21 mouse cellular contexts compared by ENCODE assay signal in the genomic region with DNA sequence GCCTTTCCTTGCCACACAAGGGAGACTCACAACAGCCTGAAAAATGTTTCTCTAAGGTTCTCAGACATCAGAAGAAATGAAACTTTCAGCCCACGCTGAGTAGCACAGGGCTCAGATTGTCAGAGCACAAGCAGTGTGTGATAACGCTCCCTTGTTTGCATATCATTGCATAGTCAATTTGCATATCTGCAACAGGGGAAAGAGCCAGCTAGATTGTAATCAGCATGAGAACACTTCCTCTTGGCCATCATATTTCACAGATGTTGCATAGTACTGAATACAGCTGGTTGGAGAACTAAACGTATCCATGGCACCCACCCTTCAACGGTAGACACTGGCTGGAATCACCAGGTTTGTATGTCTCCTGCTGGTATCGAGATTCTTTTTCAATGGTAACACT. TPM values are rescaled to one million over a fixed set of nuclear protein-coding genes. Genes with fewer than 3 reads are reported as not detected.
DNase-seq lines count a peak whose midpoint lies in the region; ATAC-seq lines count a peak whose summit lies in the region.
"Had no signal": no experiment of that assay in that cellular context is flagged by ENCODE, and none has a peak within 500 bp of the region (broad histone marks: within the 10 kb centered on the region; RNA-seq: fewer than 3 reads in every experiment).

No protein-coding gene starts in this region.

- no peak overlapping the region for H3K9ac ChIP-seq in forebrain, embryonic 14.5 days (ENCODE audit: low read length)
- H3K9ac ChIP-seq in intestine, embryonic 16.5 days (ENCODE audit: low read depth, low read length): no peak overlapping the region
- H3K9ac ChIP-seq: embryonic facial prominence, embryonic 13.5 days; heart, embryonic 12.5 days; limb, embryonic 15.5 days; liver, postnatal 0 days; midbrain, embryonic 13.5 days had no signal

- H3K4me2 ChIP-seq in forebrain, embryonic 14.5 days (ENCODE audit: low read length): no peak overlapping the region
- no peak overlapping the region for H3K4me2 ChIP-seq in intestine, embryonic 16.5 days (ENCODE audit: low read depth, low read length)
- H3K4me2 ChIP-seq: embryonic facial prominence, embryonic 13.5 days; heart, embryonic 12.5 days; limb, embryonic 15.5 days; midbrain, embryonic 13.5 days had no signal

- H3K36me3 ChIP-seq in forebrain, embryonic 14.5 days (ENCODE audit: control insufficient read depth, insufficient read depth, low read length): no peaks in the 10 kb centered on the region
- H3K36me3 ChIP-seq in forebrain, embryonic 10.5 days (replicated peaks): no peaks in the 10 kb centered on the region
- no peaks in the 10 kb centered on the region for H3K36me3 ChIP-seq in splenic B cell, adult 2 months (ENCODE audit: control insufficient read depth, insufficient read depth, low read length, poor library complexity, severe bottlenecking)
- no peaks in the 10 kb centered on the region for H3K36me3 ChIP-seq in intestine, embryonic 16.5 days (ENCODE audit: control insufficient read depth, insufficient read depth, low read length)
- H3K36me3 ChIP-seq: embryonic facial prominence, embryonic 13.5 days; heart, embryonic 12.5 days; limb, embryonic 15.5 days; midbrain, embryonic 13.5 days had no signal

- no peaks in the 10 kb centered on the region for H3K4me1 ChIP-seq in forebrain, embryonic 14.5 days (ENCODE audit: control insufficient read depth, insufficient read depth, low read length)
- no peaks in the 10 kb centered on the region for H3K4me1 ChIP-seq in forebrain, embryonic 10.5 days
- H3K4me1 ChIP-seq in intestine, embryonic 16.5 days (ENCODE audit: control insufficient read depth, insufficient read depth, low read length): no peaks in the 10 kb centered on the region
- H3K4me1 ChIP-seq: embryonic facial prominence, embryonic 13.5 days; heart, embryonic 12.5 days; limb, embryonic 15.5 days had no signal

- H3K27me3 ChIP-seq in forebrain, embryonic 14.5 days (replicated peaks; ENCODE audit: control insufficient read depth, insufficient read depth, low read length): no peaks in the 10 kb centered on the region
- no peaks in the 10 kb centered on the region for H3K27me3 ChIP-seq in forebrain, embryonic 10.5 days (ENCODE audit: poor library complexity, severe bottlenecking)
- no peaks in the 10 kb centered on the region for H3K27me3 ChIP-seq in splenic B cell, adult 2 months (ENCODE audit: control insufficient read depth, insufficient read depth, low read length, poor library complexity, severe bottlenecking)
- no peaks in the 10 kb centered on the region for H3K27me3 ChIP-seq in intestine, embryonic 16.5 days (replicated peaks; ENCODE audit: control insufficient read depth, insufficient read depth, low read length)
- H3K27me3 ChIP-seq: embryonic facial prominence, embryonic 13.5 days; heart, embryonic 12.5 days; limb, embryonic 15.5 days; midbrain, embryonic 13.5 days had no signal

- H3K4me3 ChIP-seq in forebrain, embryonic 14.5 days (ENCODE audit: low read depth, low read length): no peak overlapping the region
- no peak overlapping the region for H3K4me3 ChIP-seq in forebrain, embryonic 10.5 days
- no peak overlapping the region for H3K4me3 ChIP-seq in intestine, embryonic 16.5 days (ENCODE audit: low read length)
- H3K4me3 ChIP-seq: embryonic facial prominence, embryonic 13.5 days; heart, embryonic 12.5 days; limb, embryonic 15.5 days; midbrain, embryonic 13.5 days had no signal

- H3K9me3 ChIP-seq in forebrain, embryonic 14.5 days (replicated peaks; ENCODE audit: control insufficient read depth, low read length): no peaks in the 10 kb centered on the region
- no peaks in the 10 kb centered on the region for H3K9me3 ChIP-seq in forebrain, embryonic 10.5 days
- H3K9me3 ChIP-seq in intestine, embryonic 16.5 days (ENCODE audit: control insufficient read depth, low read length): no peaks in the 10 kb centered on the region
- H3K9me3 ChIP-seq: embryonic facial prominence, embryonic 13.5 days; limb, embryonic 15.5 days; midbrain, embryonic 13.5 days had no signal

- 71% methylated on average over 5 of the region's 5 CpGs for WGBS in forebrain, embryonic 14.5 days
- 88% methylated on average over 5 of the region's 5 CpGs for WGBS in forebrain, embryonic 10.5 days
- 77% methylated on average over 5 of the region's 5 CpGs for WGBS in intestine, embryonic 16.5 days

- H3K27ac ChIP-seq in forebrain, embryonic 14.5 days (ENCODE audit: low read depth, low read length): no peak overlapping the region
- no peak overlapping the region for H3K27ac ChIP-seq in forebrain, embryonic 10.5 days
- no peak overlapping the region for H3K27ac ChIP-seq in intestine, embryonic 16.5 days (ENCODE audit: low read length)
- H3K27ac ChIP-seq: embryonic facial prominence, embryonic 13.5 days; limb, embryonic 15.5 days; midbrain, embryonic 13.5 days; stomach, postnatal 0 days had no signal

- DNase-seq in forebrain, embryonic 14.5 days (ENCODE audit: low spot score): peak; percentile 3
- no peak for DNase-seq in forebrain, embryonic 10.5 days (ENCODE audit: extremely low spot score, low spot score)
- peak; percentile 15 for DNase-seq in thymus, postnatal 4 days
- no peak for DNase-seq in thymus, adult 18-20 months
- DNase-seq in splenic B cell, adult 2 months (ENCODE audit: low read depth, low spot score): peak; percentile 56
- DNase-seq in kidney, postnatal 25 days: no peak
- DNase-seq: adrenal gland, adult 2 months; cerebellum, adult 11 months; heart, postnatal 36 days; kidney, adult 2 months; liver, postnatal 0 days; right cerebral cortex, adult 18-20 months; spleen, adult 18-20 months had no signal

- ATAC-seq in forebrain, embryonic 14.5 days: no peak
- ATAC-seq in hematopoietic stem cell, adult 5-6 weeks (replicated peaks in 1 of 2; ENCODE audit: insufficient read depth in 1 of 2, low FRiP score in 2 of 2, low TSS enrichment in 1 of 2, low read depth in 1 of 2, poor library complexity in 2 of 2, severe bottlenecking in 2 of 2): peak; percentile 37 to 45; a peak in 3 of 4 replicates
- ATAC-seq in intestine, embryonic 16.5 days: no peak
- ATAC-seq: hindbrain, embryonic 16.5 days; liver, postnatal 0 days; midbrain, embryonic 13.5 days had no signal

RNA-seq across cellular contexts. Expression of gene Sgip1, which starts 58.9 kb away (rescaled TPM):
- polyA plus RNA-seq in forebrain, embryonic 14.5 days (2014; fragmentation: Nextera tagmentation; extraction: Ambion mirVana): 21.6 and 38.3 TPM in 2 replicates
- polyA plus RNA-seq in forebrain, embryonic 10.5 days (2016; fragmentation: Nextera tagmentation; extraction: Ambion mirVana): 7.5 and 8.3 TPM in 2 replicates
- total RNA-seq in hematopoietic stem cell, adult 5-6 weeks (2017): 1.4 and 3.2 TPM in 2 replicates
- 8.3 and 8.8 TPM in 2 replicates for polyA plus RNA-seq in intestine, embryonic 16.5 days (2015; fragmentation: Nextera tagmentation; extraction: Ambion mirVana)

Comparison
In these comparisons a context has a peak if more than half of its experiments do, and no peak if none do; other contexts are left out.
1. DNase-seq: peak in forebrain, embryonic 14.5 days (single experiment), thymus, postnatal 4 days (single experiment) and splenic B cell, adult 2 months (single experiment); none in forebrain, embryonic 10.5 days (single experiment), thymus, adult 18-20 months (0 of 2) and kidney, postnatal 25 days (0 of 2).
2. ATAC-seq: peak in hematopoietic stem cell, adult 5-6 weeks (2 of 2); none in forebrain, embryonic 14.5 days (single experiment) and intestine, embryonic 16.5 days (single experiment).